8 mouse cellular contexts compared by ENCODE assay signal in the genomic region with DNA sequence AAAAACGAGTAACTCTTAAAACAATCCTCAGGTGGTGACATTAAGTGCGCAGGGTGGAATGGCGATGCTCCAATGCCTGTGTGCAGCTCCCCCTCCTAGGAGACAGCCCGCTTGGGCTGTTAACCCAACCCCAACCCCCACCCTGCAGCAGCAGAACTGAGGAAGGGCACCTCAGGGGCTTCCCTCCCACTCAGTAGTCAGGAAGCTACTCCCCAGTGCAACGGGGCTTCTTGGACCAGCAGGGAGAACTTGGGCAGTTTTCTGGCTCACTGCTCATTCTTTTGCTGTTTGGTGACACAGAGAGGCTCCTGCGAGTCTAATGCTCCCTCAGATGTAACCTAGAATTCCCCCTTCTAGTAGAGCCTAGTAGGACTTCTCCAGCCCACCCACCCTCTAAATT. TPM values are rescaled to one million over a fixed set of nuclear protein-coding genes. Genes with fewer than 3 reads are reported as not detected.
DNase-seq lines count a peak whose midpoint lies in the region; ATAC-seq and TF ChIP-seq lines count a peak whose summit lies in the region.

No protein-coding gene starts in this region.

- no peaks in the 10 kb centered on the region for H3K9me3 ChIP-seq in kidney, postnatal 0 days (replicated peaks; ENCODE audit: low read length)
- no peaks in the 10 kb centered on the region for H3K9me3 ChIP-seq in embryonic facial prominence, embryonic 14.5 days (ENCODE audit: control insufficient read depth, low read length)
- H3K9me3 ChIP-seq in hindbrain, embryonic 16.5 days (ENCODE audit: control insufficient read depth, low read length), result no peaks in the 10 kb centered on the region

- H3K4me3 ChIP-seq in kidney, postnatal 0 days (replicated peaks; ENCODE audit: low read depth, low read length), result no peak overlapping the region
- peak overlapping the region; percentile 22 for H3K4me3 ChIP-seq in embryonic facial prominence, embryonic 14.5 days (ENCODE audit: low read depth, low read length)
- H3K4me3 ChIP-seq in hindbrain, embryonic 16.5 days (ENCODE audit: low read length), result no peak overlapping the region
- no peak overlapping the region for H3K4me3 ChIP-seq in myocyte

- H3K9ac ChIP-seq in kidney, postnatal 0 days (ENCODE audit: low read depth, low read length), result no peak overlapping the region
- H3K9ac ChIP-seq in embryonic facial prominence, embryonic 14.5 days (ENCODE audit: low read depth, low read length), result peak overlapping the region; percentile 53; the same call in 1 of the 2 replicates
- no peak overlapping the region for H3K9ac ChIP-seq in hindbrain, embryonic 16.5 days (ENCODE audit: low read depth, low read length)

- H3K4me2 ChIP-seq in kidney, postnatal 0 days (ENCODE audit: low read length), result peak overlapping the region; percentile 48
- H3K4me2 ChIP-seq in embryonic facial prominence, embryonic 14.5 days (ENCODE audit: low read depth, low read length), result peak overlapping the region; percentile 57
- H3K4me2 ChIP-seq in hindbrain, embryonic 16.5 days (ENCODE audit: low read length), result peak overlapping the region; percentile 50
- peak overlapping the region; percentile 34 for H3K4me2 ChIP-seq in myocyte (ENCODE audit: low read depth)

- no peak overlapping the region for H3K27ac ChIP-seq in kidney, postnatal 0 days
- H3K27ac ChIP-seq in embryonic facial prominence, embryonic 14.5 days (replicated peaks; ENCODE audit: low read depth, low read length), result peak overlapping the region; percentile 31
- peak overlapping the region; percentile 55; the same call in 1 of the 2 replicates for H3K27ac ChIP-seq in hindbrain, embryonic 16.5 days (ENCODE audit: low read depth, low read length)

- TF ChIP-seq CTCF in kidney, postnatal 0 days (IDR thresholded peaks at IDR 0.05; ENCODE audit: low read depth), result no peak

- no peak overlapping the region for H3ac ChIP-seq in myocyte (ENCODE audit: control insufficient read depth, insufficient read length)

- ATAC-seq in kidney, postnatal 0 days (replicated peaks; ENCODE audit: low FRiP score, low read depth), result peak; percentile 19; the same call in 1 of the 2 replicates
- ATAC-seq in embryonic facial prominence, embryonic 14.5 days (ENCODE audit: low read depth), result peak; percentile 3; the same call in 1 of the 2 replicates
- ATAC-seq in hindbrain, embryonic 16.5 days, result 0 out of 2 replicates have a peak, but pooled peaks have one; percentile 9

- peaks cover 20% of the 10 kb centered on the region for H3K4me1 ChIP-seq in kidney, postnatal 0 days (replicated peaks; ENCODE audit: insufficient read depth, low read length)
- peaks cover 32% of the 10 kb centered on the region for H3K4me1 ChIP-seq in embryonic facial prominence, embryonic 14.5 days (ENCODE audit: control insufficient read depth, insufficient read depth, low read length)
- peaks cover 23% of the 10 kb centered on the region for H3K4me1 ChIP-seq in hindbrain, embryonic 16.5 days (ENCODE audit: control insufficient read depth, insufficient read depth, low read depth, low read length)

- no peaks in the 10 kb centered on the region for H3K79me2 ChIP-seq in myocyte (ENCODE audit: control insufficient read depth, insufficient read depth)

- H3K36me3 ChIP-seq in kidney, postnatal 0 days (ENCODE audit: insufficient read depth, low read length), result no peaks in the 10 kb centered on the region
- H3K36me3 ChIP-seq in embryonic facial prominence, embryonic 14.5 days (ENCODE audit: control insufficient read depth, insufficient read depth, low read length), result no peaks in the 10 kb centered on the region
- no peaks in the 10 kb centered on the region for H3K36me3 ChIP-seq in hindbrain, embryonic 16.5 days (ENCODE audit: control insufficient read depth, insufficient read depth, low read length)
- H3K36me3 ChIP-seq in myocyte (ENCODE audit: control insufficient read depth, insufficient read depth), result no peaks in the 10 kb centered on the region

- DNase-seq in kidney, postnatal 0 days (ENCODE audit: low spot score), result peak; percentile 73
- DNase-seq in kidney, adult 11 months, result no peak
- no peak for DNase-seq in embryonic facial prominence, embryonic 14.5 days (ENCODE audit: low spot score)
- DNase-seq in gastrocnemius, postnatal 10 days, result no peak
- no peak for DNase-seq in left cerebral cortex, postnatal 36 days (ENCODE audit: low spot score in 2 of 2)
- no peak for DNase-seq in cerebellum, postnatal 14 days

- TF ChIP-seq POLR2A in myocyte (IDR thresholded peaks at IDR 0.05; ENCODE audit: insufficient read length, low read depth), result no peak

- no peaks in the 10 kb centered on the region for H3K27me3 ChIP-seq in kidney, postnatal 0 days (ENCODE audit: insufficient read depth, low read length)
- H3K27me3 ChIP-seq in embryonic facial prominence, embryonic 14.5 days (replicated peaks; ENCODE audit: control insufficient read depth, insufficient read depth, low read length), result no peaks in the 10 kb centered on the region
- no peaks in the 10 kb centered on the region; the same call in none of the 2 replicates for H3K27me3 ChIP-seq in hindbrain, embryonic 16.5 days (replicated peaks; ENCODE audit: control insufficient read depth, insufficient read depth, low read length)
- H3K27me3 ChIP-seq in myocyte (ENCODE audit: control insufficient read depth, insufficient read depth, insufficient read length), result peaks cover 64% of the 10 kb centered on the region

- 4% methylated on average over 6 of the region's 6 CpGs for WGBS in kidney, postnatal 0 days
- WGBS in embryonic facial prominence, embryonic 14.5 days, result 25% methylated on average over 6 of the region's 6 CpGs
- WGBS in hindbrain, embryonic 16.5 days, result 27% methylated on average over 6 of the region's 6 CpGs

- intact Hi-C loops in left cerebral cortex, postnatal 36 days (cut with DNase I), result loop anchor here (10.0 kb wide), 1 partner anchor 67 kb away; the partner anchor contains the start of gene Nfam1

TF ChIP-seq in myocyte, 11 proteins besides CTCF, POLR2A, EP300 and RAD21:
- TF ChIP-seq MYOD1 (IDR thresholded peaks at IDR 0.05; ENCODE audit: control insufficient read depth in 1 of 3, insufficient read length in 2 of 3, low read depth in 2 of 3), result no peak
- TF ChIP-seq TCF12 (IDR thresholded peaks at IDR 0.05; ENCODE audit: insufficient read depth, poor library complexity, severe bottlenecking), result no peak
- no peak for TF ChIP-seq POLR2AphosphoS2 (IDR thresholded peaks at IDR 0.05; ENCODE audit: insufficient read length, low read depth)
- TF ChIP-seq REST (IDR thresholded peaks at IDR 0.05; ENCODE audit: insufficient read depth, insufficient read length), result no peak
- TF ChIP-seq MYOG (IDR thresholded peaks at IDR 0.05; ENCODE audit: control insufficient read depth in 1 of 3, insufficient read depth in 1 of 3, insufficient read length in 2 of 3, low read depth in 2 of 3), result no peak
- no peak for TF ChIP-seq USF1 (IDR thresholded peaks at IDR 0.05; ENCODE audit: low read depth)
- no peak for TF ChIP-seq CEBPB (IDR thresholded peaks at IDR 0.05; ENCODE audit: insufficient read depth, poor library complexity, severe bottlenecking)
- TF ChIP-seq SRF (IDR thresholded peaks at IDR 0.05; ENCODE audit: control insufficient read depth, insufficient read length, low read depth), result no peak
- TF ChIP-seq TCF3 (IDR thresholded peaks at IDR 0.05; ENCODE audit: insufficient read length, low read depth), result no peak
- TF ChIP-seq E2F4 (IDR thresholded peaks at IDR 0.05; ENCODE audit: insufficient read depth), result no peak
- no peak for TF ChIP-seq MAX (IDR thresholded peaks at IDR 0.05; ENCODE audit: low read depth)
TF ChIP-seq in myocyte: peak in this region for 0.

RNA-seq across cellular contexts. Expression of gene Tcf20, which starts 19.7 kb away (rescaled TPM):
- 5.6 and 5.8 TPM in 2 replicates for polyA plus RNA-seq in kidney, postnatal 0 days (2015; fragmentation: Nextera tagmentation; extraction: Ambion mirVana)
- 11.3 and 12.3 TPM in 2 replicates for polyA plus RNA-seq in embryonic facial prominence, embryonic 14.5 days (2014; fragmentation: Nextera tagmentation; extraction: Ambion mirVana)
- 9.3 TPM in 2 replicates for polyA plus RNA-seq in hindbrain, embryonic 16.5 days (2015; fragmentation: Nextera tagmentation; extraction: Ambion mirVana)
- 11.1 TPM for polyA plus RNA-seq in myocyte (2012; fragmentation: generic; extraction: Trizol)
- total RNA-seq in gastrocnemius, postnatal 10 days (2021), result 10 to 100 TPM; 33.4 to 40.6 TPM
- 100 to 1,000 TPM; 210 to 218 TPM for total RNA-seq in left cerebral cortex, postnatal 36 days (2021)
